Mouse (Mus musculus): ENCODE results near the gene Bloc1s6. TPM values are rescaled to one million over a fixed set of nuclear protein-coding genes. Genes with fewer than 3 reads are reported as not detected.
A peak's percentile ranks its signal among the peaks of the same experiment; 100 is the strongest.

Bloc1s6 gene
- total RNA-seq, 2 experiments from 2014 or later: 31.7 to 34.1 TPM

GRCm38 (mm10) chr2:122762991-122763390 lies 24.7 kb downstream of the Bloc1s6 start:
- DNase-seq (ENCODE audit: low spot score in 2 of 2): no peak

DNA sequence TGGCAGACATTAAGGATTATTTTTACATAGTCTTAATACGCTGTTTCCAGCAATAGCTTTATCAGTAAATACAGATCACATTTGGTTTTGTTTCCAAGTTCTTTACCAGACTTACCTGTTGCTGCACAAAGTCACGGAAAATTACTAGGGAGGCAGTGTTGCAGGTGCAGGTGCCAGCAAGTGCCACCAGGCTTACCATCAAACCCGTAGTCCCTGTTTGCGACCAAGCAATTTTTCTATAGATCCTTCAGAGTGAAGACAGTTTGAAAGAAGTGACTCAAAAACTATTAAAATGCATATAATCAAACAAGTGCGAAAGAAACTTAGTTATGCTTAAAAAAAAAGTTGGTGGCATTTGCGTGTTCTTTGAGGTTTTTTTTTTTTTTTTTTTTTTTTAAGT lies 26.2 kb downstream of the Bloc1s6 start:
- DNase-seq (ENCODE audit: low spot score in 2 of 2): no peak

- peak; percentile 54 to 57 for DNase-seq (ENCODE audit: low spot score in 2 of 2)
Observed at GRCm38 (mm10) chr2:122765071-122765793, 26.9 kb downstream of the Bloc1s6 start, which contains the start of gene Sqor. Gene Sqor, plus strand, starts transcription at chr2:122765237.

GRCm38 (mm10) chr2:122765794-122766145 lies 27.5 kb downstream of the Bloc1s6 start:
- no peak for DNase-seq (ENCODE audit: low spot score in 2 of 2)

DNA sequence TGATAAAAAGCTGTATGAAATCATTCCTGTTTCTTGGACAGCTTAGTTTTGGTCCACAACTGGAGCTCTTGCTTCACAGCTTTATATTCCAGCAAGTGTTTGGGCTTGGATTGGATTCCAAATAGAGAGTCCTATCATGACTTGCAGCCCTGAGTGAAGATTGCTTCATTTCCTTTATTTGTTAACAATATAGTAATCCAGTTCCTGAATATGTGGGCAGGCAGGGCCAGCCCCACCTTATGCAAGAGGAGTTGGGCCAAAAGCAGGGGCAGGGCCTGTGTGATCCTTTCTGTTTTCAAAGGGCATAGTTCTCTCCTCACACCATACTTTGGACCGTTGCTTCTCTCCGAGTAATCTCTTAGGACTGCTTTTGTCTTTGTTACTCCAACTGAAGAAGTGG lies 32.7 kb downstream of the Bloc1s6 start:
- DNase-seq (ENCODE audit: low spot score in 2 of 2): no peak

GRCm38 (mm10) chr2:122772899-122773298 lies 34.6 kb downstream of the Bloc1s6 start:
- DNase-seq (ENCODE audit: low spot score in 2 of 2): no peak

GRCm38 (mm10) chr2:122775491-122775890 lies 37.2 kb downstream of the Bloc1s6 start:
- DNase-seq (ENCODE audit: low spot score in 2 of 2): no peak

DNA sequence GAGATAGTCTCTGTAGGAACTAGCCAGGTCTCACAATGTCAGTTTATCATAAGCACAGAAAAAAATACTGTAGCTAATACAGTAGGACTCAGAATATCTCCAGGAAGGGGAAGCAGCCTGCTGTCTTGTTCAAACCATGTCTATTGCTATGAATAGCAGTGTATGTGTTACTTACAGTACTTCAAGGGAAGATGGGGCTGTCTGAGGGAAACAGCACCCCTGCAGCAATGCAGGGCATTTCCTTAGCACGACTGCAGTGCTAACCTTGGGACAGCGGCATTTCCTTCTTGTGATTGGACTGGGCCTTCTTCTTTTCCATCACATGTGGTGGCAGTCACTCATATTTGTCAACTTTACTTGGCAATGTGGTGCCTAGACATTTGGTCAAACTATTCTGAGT lies 38.5 kb downstream of the Bloc1s6 start:
- DNase-seq (ENCODE audit: low spot score in 2 of 2): no peak

GRCm38 (mm10) chr2:122779967-122780366 lies 41.7 kb downstream of the Bloc1s6 start:
- no peak for DNase-seq (ENCODE audit: low spot score in 2 of 2)

GRCm38 (mm10) chr2:122780447-122780846 lies 42.1 kb downstream of the Bloc1s6 start:
- DNase-seq (ENCODE audit: low spot score in 2 of 2): no peak

- no peak for DNase-seq (ENCODE audit: low spot score in 2 of 2)
Observed at GRCm38 (mm10) chr2:122781590-122782356, 43.5 kb downstream of the Bloc1s6 start.

GRCm38 (mm10) chr2:122783730-122784129 lies 45.4 kb downstream of the Bloc1s6 start:
- DNase-seq (ENCODE audit: low spot score in 2 of 2): no peak

- DNase-seq (ENCODE audit: low spot score in 2 of 2): no peak
Observed at GRCm38 (mm10) chr2:122784701-122785100, 46.4 kb downstream of the Bloc1s6 start.

DNA sequence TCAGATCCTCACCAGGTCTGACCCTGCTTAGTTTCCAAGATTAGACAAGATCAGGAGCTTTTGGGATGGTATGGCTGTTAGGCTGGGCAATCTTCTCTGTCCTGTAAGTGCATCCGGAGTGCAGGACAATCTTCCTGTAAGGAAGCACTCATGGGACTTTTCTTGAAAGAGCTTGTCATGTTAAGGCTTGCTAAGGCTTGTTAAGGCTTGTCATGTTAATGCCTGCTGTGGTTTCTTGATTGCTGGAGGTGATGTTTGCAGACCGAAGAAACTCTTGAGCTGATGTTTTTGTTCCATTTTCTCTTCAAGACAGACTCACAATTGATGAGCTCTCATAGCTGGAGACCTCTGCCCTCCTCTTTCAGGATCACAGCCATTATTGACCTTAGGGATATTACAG lies 47.9 kb downstream of the Bloc1s6 start:
- DNase-seq (ENCODE audit: low spot score in 2 of 2): no peak

DNA sequence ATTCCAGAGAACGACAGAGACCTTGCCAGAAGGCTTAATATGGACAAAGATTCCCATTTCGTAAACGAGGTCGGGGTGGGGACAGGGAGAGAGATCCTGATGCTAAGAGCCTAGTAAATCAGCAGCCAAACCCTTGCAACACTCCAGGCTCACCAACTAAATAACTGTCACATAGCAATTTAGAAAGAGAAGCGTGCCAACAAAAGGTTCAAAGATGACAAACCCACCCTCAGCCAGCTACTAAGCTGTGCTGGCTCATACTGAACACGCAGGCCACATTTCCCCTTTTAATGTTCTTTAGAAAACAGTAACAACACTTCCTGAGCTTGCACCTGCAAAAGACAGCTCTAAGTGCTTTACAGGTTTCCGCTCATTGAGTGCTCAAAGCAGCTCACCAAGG lies 51.0 kb downstream of the Bloc1s6 start:
- DNase-seq (ENCODE audit: low spot score in 2 of 2): no peak

- DNase-seq (ENCODE audit: low spot score in 2 of 2): no peak
Observed at GRCm38 (mm10) chr2:122789730-122790129, 51.4 kb downstream of the Bloc1s6 start.

Other genes starting within 250 kb of the Bloc1s6 start
- gene Gatm, start 127.2 kb upstream of the Bloc1s6 start, total RNA-seq (2021): 10 to 100 TPM; 22.8 to 82.9 TPM
- under 1 TPM; 0.42 to 0.68 TPM for gene AA467197, start 101.5 kb upstream of the Bloc1s6 start, total RNA-seq (2021)
- 10 to 100 TPM; 33.2 to 34.4 TPM for gene Slc30a4, start 35.8 kb upstream of the Bloc1s6 start, total RNA-seq (2021)
- 10 to 100 TPM; 30.3 to 35.1 TPM for gene Sqor, start 26.7 kb downstream of the Bloc1s6 start, total RNA-seq (2021)